Mouse (Mus musculus) myocyte (in vitro differentiated cells): ENCODE data around the gene Zfp369. TPM values are rescaled to one million over a fixed set of nuclear protein-coding genes. Genes with fewer than 3 reads are reported as not detected.

Experiments
- H3K27me3 ChIP-seq: one replicate; pipeline ENCODE4 v1.6.1; 2011; ENCODE audit not compliant: control insufficient read depth, insufficient read depth, insufficient read length
- H3K36me3 ChIP-seq: one replicate; pipeline ENCODE4 v1.6.1; 2011; ENCODE audit not compliant: control insufficient read depth, insufficient read depth
- H3K4me2 ChIP-seq: one replicate; pipeline ENCODE4 v1.6.1; 2011; ENCODE audit warnings: low read depth, control low read depth
- H3K4me3 ChIP-seq: one replicate; pipeline ENCODE4 v1.5.1; 2011; ENCODE audit warnings: mild to moderate bottlenecking, control low read depth, moderate library complexity
- H3K79me2 ChIP-seq: one replicate; pipeline ENCODE4 v1.6.1; 2011; ENCODE audit not compliant: control insufficient read depth, insufficient read depth
- H3ac ChIP-seq: one replicate; pipeline ENCODE4 v1.6.1; 2011; ENCODE audit not compliant: control insufficient read depth, insufficient read length
- CEBPB ChIP-seq: IDR thresholded peaks from 2 replicates; pipeline ENCODE4 v1.6.1; 2011; ENCODE audit warnings: mild to moderate bottlenecking, moderate library complexity; ENCODE audit not compliant: poor library complexity, insufficient read depth, severe bottlenecking
- E2F4 ChIP-seq: IDR thresholded peaks from one replicate; pipeline ENCODE4 v1.6.1; 2011; ENCODE audit warnings: mild to moderate bottlenecking, control low read depth, moderate library complexity; ENCODE audit not compliant: insufficient read depth
- MAX ChIP-seq: IDR thresholded peaks from one replicate; pipeline ENCODE4 v1.6.1; 2011; ENCODE audit warnings: low read depth, mild to moderate bottlenecking, control low read depth
- MYOD1 ChIP-seq, 3 experiments: IDR thresholded peaks; one replicate each; pipeline ENCODE4 v1.6.1; 2011; ENCODE audit warnings: control low read depth in 2 of 3, low read depth in 2 of 3, mild to moderate bottlenecking in 2 of 3, moderate library complexity in 1 of 3; ENCODE audit not compliant: insufficient read length in 2 of 3, control insufficient read depth in 1 of 3
- MYOG ChIP-seq, 3 experiments: IDR thresholded peaks; one replicate each; pipeline ENCODE4 v1.6.1; 2011; ENCODE audit warnings: control low read depth in 2 of 3, low read depth in 2 of 3, mild to moderate bottlenecking in 2 of 3; ENCODE audit not compliant: insufficient read length in 2 of 3, control insufficient read depth in 1 of 3, insufficient read depth in 1 of 3
- POLR2A ChIP-seq: IDR thresholded peaks from one replicate; pipeline ENCODE4 v1.6.1; 2011; ENCODE audit warnings: low read depth, mild to moderate bottlenecking, control low read depth, moderate library complexity; ENCODE audit not compliant: insufficient read length
- POLR2AphosphoS2 ChIP-seq: IDR thresholded peaks from one replicate; pipeline ENCODE4 v1.6.1; 2011; ENCODE audit warnings: low read depth, control low read depth; ENCODE audit not compliant: insufficient read length
- REST ChIP-seq: IDR thresholded peaks from one replicate; pipeline ENCODE4 v1.6.1; 2011; ENCODE audit warnings: mild to moderate bottlenecking, control low read depth, moderate library complexity; ENCODE audit not compliant: insufficient read depth, insufficient read length
- SRF ChIP-seq: IDR thresholded peaks from one replicate; pipeline ENCODE4 v1.6.1; 2011; ENCODE audit warnings: low read depth; ENCODE audit not compliant: control insufficient read depth, insufficient read length
- TCF12 ChIP-seq: IDR thresholded peaks from one replicate; pipeline ENCODE4 v1.6.1; 2011; ENCODE audit warnings: mild to moderate bottlenecking, control low read depth; ENCODE audit not compliant: poor library complexity, insufficient read depth, severe bottlenecking
- TCF3 ChIP-seq: IDR thresholded peaks from one replicate; pipeline ENCODE4 v1.6.1; 2011; ENCODE audit warnings: low read depth, control low read depth; ENCODE audit not compliant: insufficient read length
- USF1 ChIP-seq: IDR thresholded peaks from one replicate; pipeline ENCODE4 v1.6.1; 2011; ENCODE audit warnings: low read depth, mild to moderate bottlenecking, control low read depth, moderate library complexity
- polyA plus RNA-seq: library from polyadenylated mRNA; unstranded; fragments of >200 nt; fragmentation: generic; extraction: Trizol; gene quantifications from one replicate; pipeline ENCODE4 v1.2.1, GENCODE M21; 2012; ENCODE audit warnings: missing spikeins

Gene Zfp369
- polyA plus RNA-seq: 11.9 TPM

GRCm38 (mm10) chr13:65278383-65279341 lies at the start of gene Zfp369:
Gene Zfp369, plus strand, starts transcription at chr13:65278814.
- Histone ChIP-seq H3K4me2 (peak within 1 kb of the TSS; percentile 86), H3K4me3 (peak within 1 kb of the TSS; percentile 77), H3K27me3 (no peaks in the 10 kb centered on the region), H3ac (no peak within 1 kb of the TSS), H3K79me2 (no peaks in the 10 kb centered on the region), H3K36me3 (peaks cover under 1% of the 10 kb centered on the region)
- TF ChIP-seq POLR2A: peak; percentile 76
- no peak for TF ChIP-seq TCF12
- TF ChIP-seq POLR2AphosphoS2: peak; percentile 48

- Histone ChIP-seq H3K4me3 (no peak overlapping the region), H3ac (no peak overlapping the region), H3K27me3 (no peaks in the 10 kb centered on the region), H3K4me2 (no peak overlapping the region), H3K79me2 (no peaks in the 10 kb centered on the region), H3K36me3 (no peaks in the 10 kb centered on the region)
- no peak for TF ChIP-seq TCF12
- no peak for TF ChIP-seq MYOD1 (IDR thresholded peaks at IDR 0.05; ENCODE audit: control insufficient read depth in 1 of 3, insufficient read length in 2 of 3, low read depth in 2 of 3)
- TF ChIP-seq MYOG (IDR thresholded peaks at IDR 0.05; ENCODE audit: control insufficient read depth in 1 of 3, insufficient read depth in 1 of 3, insufficient read length in 2 of 3, low read depth in 2 of 3): no peak
Measured at GRCm38 (mm10) chr13:65237211-65237610, 41.4 kb upstream of the Zfp369 start.

GRCm38 (mm10) chr13:65240509-65241098 lies 38.0 kb upstream of the Zfp369 start:
- Histone ChIP-seq H3ac (peak overlapping the region; percentile 40), H3K36me3 (no peaks in the 10 kb centered on the region), H3K79me2 (no peaks in the 10 kb centered on the region), H3K4me3 (peak overlapping the region; percentile 73), H3K27me3 (no peaks in the 10 kb centered on the region), H3K4me2 (peak overlapping the region; percentile 65)
- TF ChIP-seq TCF12: no peak
- TF ChIP-seq POLR2AphosphoS2: peak; percentile 55
- TF ChIP-seq POLR2A: peak; percentile 49

- H3K79me2 ChIP-seq: no peaks in the 10 kb centered on the region
- H3K36me3 ChIP-seq: no peaks in the 10 kb centered on the region
- TF ChIP-seq POLR2A (no peak), TCF3 (no peak), SRF (peak; percentile 80), MAX (peak; percentile 39), CEBPB (no peak), E2F4 (peak; percentile 94)
- H3K4me3 ChIP-seq: peak overlapping the region; percentile 73
- peak overlapping the region; percentile 65 for H3K4me2 ChIP-seq
- H3K27me3 ChIP-seq: no peaks in the 10 kb centered on the region
- H3ac ChIP-seq: peak overlapping the region; percentile 40
Measured at GRCm38 (mm10) chr13:65241099-65241626, 37.5 kb upstream of the Zfp369 start.

GRCm38 (mm10) chr13:65241627-65242318 lies 36.8 kb upstream of the Zfp369 start:
- no peaks in the 10 kb centered on the region for H3K27me3 ChIP-seq
- no peaks in the 10 kb centered on the region for H3K79me2 ChIP-seq
- no peak for TF ChIP-seq TCF12
- TF ChIP-seq MYOG (IDR thresholded peaks at IDR 0.05; ENCODE audit: control insufficient read depth in 1 of 3, insufficient read depth in 1 of 3, insufficient read length in 2 of 3, low read depth in 2 of 3): no peak
- no peak for TF ChIP-seq MAX
- TF ChIP-seq CEBPB: no peak
- TF ChIP-seq USF1: no peak
- no peak for TF ChIP-seq POLR2A
- no peak for TF ChIP-seq E2F4
- TF ChIP-seq MYOD1 (IDR thresholded peaks at IDR 0.05; ENCODE audit: control insufficient read depth in 1 of 3, insufficient read length in 2 of 3, low read depth in 2 of 3): no peak
- no peak for TF ChIP-seq POLR2AphosphoS2
- no peak for TF ChIP-seq TCF3
- no peak for TF ChIP-seq REST
- TF ChIP-seq SRF: no peak
- peak overlapping the region; percentile 58 for H3K4me2 ChIP-seq
- H3K36me3 ChIP-seq: no peaks in the 10 kb centered on the region
- peak overlapping the region; percentile 40 for H3ac ChIP-seq
- peak overlapping the region; percentile 73 for H3K4me3 ChIP-seq
